Mouse (Mus musculus): ENCODE results near the gene Map1lc3a. TPM values are rescaled to one million over a fixed set of nuclear protein-coding genes. Genes with fewer than 3 reads are reported as not detected.

Map1lc3a gene
- 674 and 990 TPM in 2 replicates for polyA plus RNA-seq (2015; fragmentation: Nextera tagmentation; extraction: Ambion mirVana)

DNA sequence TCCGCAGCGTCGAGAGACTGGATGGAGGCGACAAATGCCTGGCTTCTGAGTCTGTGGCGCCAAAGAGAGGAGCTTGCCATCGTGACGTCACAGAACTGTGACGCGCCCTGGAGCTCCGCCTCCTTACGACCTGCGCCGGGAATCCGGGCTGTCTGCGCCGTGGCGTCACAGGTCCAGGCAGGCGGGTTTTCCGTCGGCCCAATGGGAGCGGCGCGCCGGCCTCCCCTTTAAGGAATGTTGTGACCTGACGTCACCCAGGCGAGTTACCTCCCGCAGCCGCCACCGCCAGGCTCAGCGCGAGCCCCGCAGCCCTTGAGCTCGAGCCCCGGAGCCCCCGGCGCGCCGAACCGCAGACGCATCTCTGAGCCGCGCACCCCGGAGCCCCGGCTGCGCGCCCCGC lies at the start of gene Map1lc3a:
TSS of gene Map1lc3a (plus strand) at position 103 of the 400 bp plus-strand sequence.

DNA sequence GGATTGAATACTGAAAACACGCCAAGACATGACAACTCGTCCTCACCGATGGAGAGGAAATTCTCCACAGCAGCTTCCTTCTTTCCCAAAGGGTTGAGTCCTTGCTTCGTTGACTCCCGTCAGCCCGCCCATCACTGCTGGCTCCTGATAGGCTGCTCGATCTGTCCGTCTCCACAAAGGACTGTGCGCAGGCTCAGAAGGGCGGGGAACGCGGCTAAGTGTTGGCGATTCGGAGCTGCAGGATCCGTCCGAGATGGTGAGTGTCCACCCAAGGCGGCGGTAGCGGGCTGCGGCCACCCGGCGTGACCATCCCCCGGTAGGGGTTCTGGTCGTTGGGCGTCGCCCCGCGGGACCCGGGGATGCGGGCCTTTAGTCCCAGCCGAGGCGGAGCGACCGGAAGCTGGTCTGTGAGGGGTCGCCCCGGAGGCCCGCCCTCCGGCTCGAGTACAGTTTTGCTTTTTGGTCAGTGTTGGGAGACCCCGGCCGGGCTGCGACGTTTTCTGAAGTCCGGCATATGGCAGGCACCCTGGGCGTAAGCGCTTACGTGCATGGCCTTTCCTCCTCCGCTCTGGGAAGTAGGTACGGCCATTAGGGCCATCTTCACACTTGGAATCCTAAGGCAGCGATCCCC lies 39.6 kb upstream of the Map1lc3a start, which contains the start of gene Dynlrb1:
TSS of gene Dynlrb1 (plus strand) at position 172 of the 631 bp plus-strand sequence.

Other genes starting within 250 kb of the Map1lc3a start
- gene Ahcy, start 201.8 kb upstream of the Map1lc3a start, polyA plus RNA-seq (2015; fragmentation: Nextera tagmentation; extraction: Ambion mirVana) = 68.4 and 77.0 TPM in 2 replicates
- gene Itch, start 142.8 kb upstream of the Map1lc3a start, polyA plus RNA-seq (2015; fragmentation: Nextera tagmentation; extraction: Ambion mirVana) = 13.4 and 25.0 TPM in 2 replicates
- gene Dynlrb1, start 39.8 kb upstream of the Map1lc3a start, polyA plus RNA-seq (2015; fragmentation: Nextera tagmentation; extraction: Ambion mirVana) = 606 and 650 TPM in 2 replicates
- 31.0 and 42.6 TPM in 2 replicates for gene Pigu, start 81.1 kb downstream of the Map1lc3a start, polyA plus RNA-seq (2015; fragmentation: Nextera tagmentation; extraction: Ambion mirVana)
- gene Trp53inp2, start 104.8 kb downstream of the Map1lc3a start, polyA plus RNA-seq (2015; fragmentation: Nextera tagmentation; extraction: Ambion mirVana) = 24.2 and 41.8 TPM in 2 replicates
- gene Ncoa6, start 197.6 kb downstream of the Map1lc3a start, polyA plus RNA-seq (2015; fragmentation: Nextera tagmentation; extraction: Ambion mirVana) = 14.7 and 14.9 TPM in 2 replicates
- 11.7 and 17.7 TPM in 2 replicates for gene Acss2, start 241.7 kb downstream of the Map1lc3a start, polyA plus RNA-seq (2015; fragmentation: Nextera tagmentation; extraction: Ambion mirVana)
- 8.1 and 17.0 TPM in 2 replicates for gene Ggt7, start 241.9 kb downstream of the Map1lc3a start, polyA plus RNA-seq (2015; fragmentation: Nextera tagmentation; extraction: Ambion mirVana)

All from adrenal gland, postnatal 0 days (tissue).